Mouse (Mus musculus): ENCODE measurements around the gene Nek6. TPM values are rescaled to one million over a fixed set of nuclear protein-coding genes. Genes with fewer than 3 reads are reported as not detected.

Gene Nek6
- polyA plus RNA-seq, 2 experiments: 9.7 to 25.2 TPM

GRCm38 (mm10) chr2:38612596-38612995, 101.2 kb downstream of the Nek6 start:
- Histone ChIP-seq H3K4me2 (ENCODE audit: low read depth) (no peak overlapping the region), H3K9ac (replicated peaks) (no peak overlapping the region), H3K9me3 (ENCODE audit: control insufficient read depth, low read length) (no peaks in the 10 kb centered on the region), H3K4me3 (ENCODE audit: insufficient read depth in 1 of 2, low read depth in 2 of 2, low read length in 2 of 2) (no peak overlapping the region), H3K27me3 (ENCODE audit: control insufficient read depth, insufficient read depth, low read length) (no peaks in the 10 kb centered on the region), H3K36me3 (replicated peaks; ENCODE audit: control insufficient read depth, insufficient read depth, low read depth) (peaks cover 3% of the 10 kb centered on the region), H3K4me1 (replicated peaks; ENCODE audit: control insufficient read depth in 2 of 2, insufficient read depth in 2 of 2, low read length in 1 of 2) (no peaks in the 10 kb centered on the region), H3K27ac (no peak overlapping the region)
- TF ChIP-seq CTCF (IDR thresholded peaks at IDR 0.05; ENCODE audit: low read depth) (no peak), EP300 (IDR thresholded peaks at IDR 0.05; ENCODE audit: low read depth) (no peak)
- ATAC-seq (ENCODE audit: insufficient read depth): no peak
- no peak for DNase-seq (ENCODE audit: low read depth in 3 of 3, low spot score in 3 of 3)
- 87% methylated on average over 6 of the region's 6 CpGs for WGBS (ENCODE audit: insufficient replicate concordance)

- Histone ChIP-seq H3K27ac (no peak overlapping the region), H3K4me2 (ENCODE audit: low read depth) (no peak overlapping the region), H3K9me3 (ENCODE audit: control insufficient read depth, low read length) (no peaks in the 10 kb centered on the region), H3K27me3 (ENCODE audit: control insufficient read depth, insufficient read depth, low read length) (no peaks in the 10 kb centered on the region), H3K9ac (replicated peaks) (no peak overlapping the region), H3K4me1 (replicated peaks; ENCODE audit: control insufficient read depth in 2 of 2, insufficient read depth in 2 of 2, low read length in 1 of 2) (no peaks in the 10 kb centered on the region), H3K4me3 (ENCODE audit: insufficient read depth in 1 of 2, low read depth in 2 of 2, low read length in 2 of 2) (no peak overlapping the region), H3K36me3 (replicated peaks; ENCODE audit: control insufficient read depth, insufficient read depth, low read depth) (peaks cover 3% of the 10 kb centered on the region)
- TF ChIP-seq EP300 (IDR thresholded peaks at IDR 0.05; ENCODE audit: low read depth) (no peak), CTCF (IDR thresholded peaks at IDR 0.05; ENCODE audit: low read depth) (no peak)
- DNase-seq (ENCODE audit: low read depth in 3 of 3, low spot score in 3 of 3) (no peak), ATAC-seq (ENCODE audit: insufficient read depth) (no peak)
- 85% methylated on average over 3 of the region's 3 CpGs for WGBS (ENCODE audit: insufficient replicate concordance)
Measured at GRCm38 (mm10) chr2:38613576-38613975, 102.1 kb downstream of the Nek6 start.

GRCm38 (mm10) chr2:38614437-38614836, 103.0 kb downstream of the Nek6 start:
- ATAC-seq (ENCODE audit: insufficient read depth): no peak
- Histone ChIP-seq H3K27ac (no peak overlapping the region), H3K27me3 (ENCODE audit: control insufficient read depth, insufficient read depth, low read length) (no peaks in the 10 kb centered on the region), H3K4me3 (ENCODE audit: insufficient read depth in 1 of 2, low read depth in 2 of 2, low read length in 2 of 2) (no peak overlapping the region), H3K4me2 (ENCODE audit: low read depth) (no peak overlapping the region), H3K9ac (replicated peaks) (no peak overlapping the region), H3K36me3 (replicated peaks; ENCODE audit: control insufficient read depth, insufficient read depth, low read depth) (no peaks in the 10 kb centered on the region; the same call in none of the 2 replicates), H3K4me1 (replicated peaks; ENCODE audit: control insufficient read depth in 2 of 2, insufficient read depth in 2 of 2, low read length in 1 of 2) (no peaks in the 10 kb centered on the region), H3K9me3 (ENCODE audit: control insufficient read depth, low read length) (no peaks in the 10 kb centered on the region)
- DNase-seq (ENCODE audit: low read depth in 3 of 3, low spot score in 3 of 3): no peak
- no peak for TF ChIP-seq CTCF (IDR thresholded peaks at IDR 0.05; ENCODE audit: low read depth)
- TF ChIP-seq EP300 (IDR thresholded peaks at IDR 0.05; ENCODE audit: low read depth): no peak
- WGBS (ENCODE audit: insufficient replicate concordance): 64% methylated on average over 6 of the region's 6 CpGs

GRCm38 (mm10) chr2:38616072-38616471, 104.6 kb downstream of the Nek6 start:
- no peak for DNase-seq (ENCODE audit: low read depth in 3 of 3, low spot score in 3 of 3)

GRCm38 (mm10) chr2:38616956-38617872, 105.8 kb downstream of the Nek6 start:
- H3K36me3 ChIP-seq (replicated peaks; ENCODE audit: control insufficient read depth, insufficient read depth, low read depth): no peaks in the 10 kb centered on the region; the same call in none of the 2 replicates
- ATAC-seq (ENCODE audit: insufficient read depth) (no peak), DNase-seq (ENCODE audit: low read depth in 3 of 3, low spot score in 3 of 3) (no peak)
- no peak overlapping the region for H3K4me2 ChIP-seq (ENCODE audit: low read depth)
- no peak overlapping the region for H3K9ac ChIP-seq (replicated peaks)
- H3K9me3 ChIP-seq (ENCODE audit: control insufficient read depth, low read length): no peaks in the 10 kb centered on the region
- H3K4me1 ChIP-seq (replicated peaks; ENCODE audit: control insufficient read depth in 2 of 2, insufficient read depth in 2 of 2, low read length in 1 of 2): no peaks in the 10 kb centered on the region
- 73% methylated on average over 5 of the region's 5 CpGs for WGBS (ENCODE audit: insufficient replicate concordance)
- H3K27ac ChIP-seq: no peak overlapping the region
- no peaks in the 10 kb centered on the region for H3K27me3 ChIP-seq (ENCODE audit: control insufficient read depth, insufficient read depth, low read length)
- no peak overlapping the region for H3K4me3 ChIP-seq (ENCODE audit: insufficient read depth in 1 of 2, low read depth in 2 of 2, low read length in 2 of 2)
- no peak for TF ChIP-seq CTCF (IDR thresholded peaks at IDR 0.05; ENCODE audit: low read depth)

More at GRCm38 (mm10) chr2:38616072-38616471, 104.6 kb downstream of the Nek6 start:
- no peak overlapping the region for H3K27ac ChIP-seq
- no peaks in the 10 kb centered on the region for H3K4me1 ChIP-seq (replicated peaks; ENCODE audit: control insufficient read depth in 2 of 2, insufficient read depth in 2 of 2, low read length in 1 of 2)
- H3K9ac ChIP-seq (replicated peaks): no peak overlapping the region
- ATAC-seq (ENCODE audit: insufficient read depth): no peak
- H3K27me3 ChIP-seq (ENCODE audit: control insufficient read depth, insufficient read depth, low read length): no peaks in the 10 kb centered on the region
- TF ChIP-seq EP300 (IDR thresholded peaks at IDR 0.05; ENCODE audit: low read depth) (no peak), CTCF (IDR thresholded peaks at IDR 0.05; ENCODE audit: low read depth) (peak; percentile 50)
- H3K4me2 ChIP-seq (ENCODE audit: low read depth): no peak overlapping the region
- H3K9me3 ChIP-seq (ENCODE audit: control insufficient read depth, low read length): no peaks in the 10 kb centered on the region
- no peaks in the 10 kb centered on the region; the same call in none of the 2 replicates for H3K36me3 ChIP-seq (replicated peaks; ENCODE audit: control insufficient read depth, insufficient read depth, low read depth)
- 49% methylated on average over 4 of the region's 4 CpGs for WGBS (ENCODE audit: insufficient replicate concordance)
- no peak overlapping the region for H3K4me3 ChIP-seq (ENCODE audit: insufficient read depth in 1 of 2, low read depth in 2 of 2, low read length in 2 of 2)

All from liver, embryonic 14.5 days (tissue).